Mouse (Mus musculus): ENCODE measurements around the gene Zfp618. TPM values are rescaled to one million over a fixed set of nuclear protein-coding genes. Genes with fewer than 3 reads are reported as not detected.

The Zfp618 gene
- polyA plus RNA-seq, 1 experiment from 2014 or later = 2.6 TPM

- H3K4me3 ChIP-seq (ENCODE audit: low read depth, low read length) = no peak overlapping the region
- H3K9ac ChIP-seq (ENCODE audit: low read depth, low read length) = no peak overlapping the region
- no peak for ATAC-seq
- no peak overlapping the region for H3K4me2 ChIP-seq (replicated peaks; ENCODE audit: low read depth)
- TF ChIP-seq CTCF (IDR thresholded peaks at IDR 0.05; ENCODE audit: low read depth) = no peak
- WGBS = 74% methylated on average over 10 of the region's 10 CpGs
- 0 out of 2 replicates have a peak, but pooled peaks cover 4% of the 10 kb centered on the region for H3K4me1 ChIP-seq (replicated peaks; ENCODE audit: control insufficient read depth, insufficient read depth, low read length)
- H3K27me3 ChIP-seq (replicated peaks; ENCODE audit: control insufficient read depth, insufficient read depth, low read length) = no peaks in the 10 kb centered on the region
- H3K27ac ChIP-seq (ENCODE audit: low read depth, low read length) = no peak overlapping the region
- H3K9me3 ChIP-seq (ENCODE audit: control insufficient read depth) = no peaks in the 10 kb centered on the region
- no peaks in the 10 kb centered on the region for H3K36me3 ChIP-seq (ENCODE audit: control insufficient read depth, insufficient read depth)
Measured at GRCm38 (mm10) chr4:63038937-63039336, 73.6 kb downstream of the Zfp618 start.

- Histone ChIP-seq H3K36me3 (ENCODE audit: control insufficient read depth, insufficient read depth) (no peaks in the 10 kb centered on the region), H3K27ac (ENCODE audit: low read depth, low read length) (no peak overlapping the region), H3K4me3 (ENCODE audit: low read depth, low read length) (no peak overlapping the region), H3K4me1 (replicated peaks; ENCODE audit: control insufficient read depth, insufficient read depth, low read length) (peaks cover 8% of the 10 kb centered on the region), H3K27me3 (replicated peaks; ENCODE audit: control insufficient read depth, insufficient read depth, low read length) (no peaks in the 10 kb centered on the region), H3K4me2 (replicated peaks; ENCODE audit: low read depth) (no peak overlapping the region), H3K9me3 (ENCODE audit: control insufficient read depth) (no peaks in the 10 kb centered on the region), H3K9ac (ENCODE audit: low read depth, low read length) (no peak overlapping the region)
- 75% methylated on average over 3 of the region's 3 CpGs for WGBS
- TF ChIP-seq CTCF (IDR thresholded peaks at IDR 0.05; ENCODE audit: low read depth) = no peak
- ATAC-seq = no peak
Measured at GRCm38 (mm10) chr4:63048606-63049005, 83.2 kb downstream of the Zfp618 start.

GRCm38 (mm10) chr4:63049596-63050318 lies 84.4 kb downstream of the Zfp618 start:
- no peak overlapping the region for H3K4me3 ChIP-seq (ENCODE audit: low read depth, low read length)
- no peak overlapping the region for H3K4me2 ChIP-seq (replicated peaks; ENCODE audit: low read depth)

GRCm38 (mm10) chr4:63050319-63050676 lies 84.9 kb downstream of the Zfp618 start:
- ATAC-seq = no peak
- Histone ChIP-seq H3K4me2 (replicated peaks; ENCODE audit: low read depth) (no peak overlapping the region), H3K4me3 (ENCODE audit: low read depth, low read length) (no peak overlapping the region), H3K9ac (ENCODE audit: low read depth, low read length) (no peak overlapping the region), H3K4me1 (replicated peaks; ENCODE audit: control insufficient read depth, insufficient read depth, low read length) (peaks cover 8% of the 10 kb centered on the region), H3K27ac (ENCODE audit: low read depth, low read length) (no peak overlapping the region), H3K36me3 (ENCODE audit: control insufficient read depth, insufficient read depth) (no peaks in the 10 kb centered on the region), H3K9me3 (ENCODE audit: control insufficient read depth) (no peaks in the 10 kb centered on the region), H3K27me3 (replicated peaks; ENCODE audit: control insufficient read depth, insufficient read depth, low read length) (no peaks in the 10 kb centered on the region)
- no peak for TF ChIP-seq CTCF (IDR thresholded peaks at IDR 0.05; ENCODE audit: low read depth)
- 68% methylated on average over 4 of the region's 4 CpGs for WGBS

More at GRCm38 (mm10) chr4:63049596-63050318, 84.4 kb downstream of the Zfp618 start:
- Histone ChIP-seq H3K27ac (ENCODE audit: low read depth, low read length) (no peak overlapping the region), H3K27me3 (replicated peaks; ENCODE audit: control insufficient read depth, insufficient read depth, low read length) (no peaks in the 10 kb centered on the region), H3K36me3 (ENCODE audit: control insufficient read depth, insufficient read depth) (no peaks in the 10 kb centered on the region), H3K9me3 (ENCODE audit: control insufficient read depth) (no peaks in the 10 kb centered on the region), H3K4me1 (replicated peaks; ENCODE audit: control insufficient read depth, insufficient read depth, low read length) (peaks cover 8% of the 10 kb centered on the region), H3K9ac (ENCODE audit: low read depth, low read length) (no peak overlapping the region)
- TF ChIP-seq CTCF (IDR thresholded peaks at IDR 0.05; ENCODE audit: low read depth) = no peak
- ATAC-seq = no peak

- Histone ChIP-seq H3K36me3 (ENCODE audit: control insufficient read depth, insufficient read depth) (no peaks in the 10 kb centered on the region), H3K9me3 (ENCODE audit: control insufficient read depth) (no peaks in the 10 kb centered on the region), H3K9ac (ENCODE audit: low read depth, low read length) (no peak overlapping the region), H3K27ac (ENCODE audit: low read depth, low read length) (no peak overlapping the region), H3K4me1 (replicated peaks; ENCODE audit: control insufficient read depth, insufficient read depth, low read length) (peaks cover 8% of the 10 kb centered on the region), H3K27me3 (replicated peaks; ENCODE audit: control insufficient read depth, insufficient read depth, low read length) (no peaks in the 10 kb centered on the region), H3K4me3 (ENCODE audit: low read depth, low read length) (no peak overlapping the region), H3K4me2 (replicated peaks; ENCODE audit: low read depth) (no peak overlapping the region)
- no peak for TF ChIP-seq CTCF (IDR thresholded peaks at IDR 0.05; ENCODE audit: low read depth)
- no peak for ATAC-seq
- WGBS = 49% methylated on average over 4 of the region's 4 CpGs
Measured at GRCm38 (mm10) chr4:63050949-63051348, 85.6 kb downstream of the Zfp618 start.

GRCm38 (mm10) chr4:63051940-63052661 lies 86.7 kb downstream of the Zfp618 start:
- H3K4me2 ChIP-seq (replicated peaks; ENCODE audit: low read depth) = peak overlapping the region; percentile 32; the same call in 1 of the 2 replicates

More at GRCm38 (mm10) chr4:63051940-63052661, 86.7 kb downstream of the Zfp618 start:
- peaks cover 13% of the 10 kb centered on the region for H3K4me1 ChIP-seq (replicated peaks; ENCODE audit: control insufficient read depth, insufficient read depth, low read length)
- peak; percentile 87 for ATAC-seq
- no peak overlapping the region for H3K4me3 ChIP-seq (ENCODE audit: low read depth, low read length)
- no peak for TF ChIP-seq CTCF (IDR thresholded peaks at IDR 0.05; ENCODE audit: low read depth)
- no peaks in the 10 kb centered on the region for H3K36me3 ChIP-seq (ENCODE audit: control insufficient read depth, insufficient read depth)
- no peaks in the 10 kb centered on the region for H3K27me3 ChIP-seq (replicated peaks; ENCODE audit: control insufficient read depth, insufficient read depth, low read length)
- 25% methylated on average over 7 of the region's 7 CpGs for WGBS
- no peaks in the 10 kb centered on the region for H3K9me3 ChIP-seq (ENCODE audit: control insufficient read depth)
- no peak overlapping the region for H3K9ac ChIP-seq (ENCODE audit: low read depth, low read length)
- peak overlapping the region; percentile 79 for H3K27ac ChIP-seq (ENCODE audit: low read depth, low read length)

Data from intestine, postnatal 0 days (tissue).